Mouse (Mus musculus) bone marrow macrophage, adult 2 months (primary cell): ENCODE data around the gene Vmn2r89.

Experiments used
- CTCF ChIP-seq: IDR thresholded peaks from 2 replicates; pipeline ENCODE4 v1.5.1; 2012; ENCODE audit warnings: low read depth, mild to moderate bottlenecking, low read length, moderate library complexity
- POLR2A ChIP-seq: IDR thresholded peaks from 2 replicates; pipeline ENCODE4 v1.6.1; 2012; ENCODE audit warnings: mild to moderate bottlenecking, low read depth, low read length, borderline replicate concordance

GRCm38 (mm10) chr14:51434546-51434945, 17.1 kb upstream of the Vmn2r89 start:
- TF ChIP-seq POLR2A (no peak), CTCF (no peak)
